Mouse (Mus musculus) lung, postnatal 36 days (tissue): Measurements from ENCODE around the gene Olfr683.
"Not testable (repeated sequence)": the region's sequence is repeated elsewhere in the genome, so short reads cannot be mapped to it uniquely, and the experiment has no call there.

Experiments
- DNase-seq: peaks from one replicate; pipeline ENCODE4 v3.0.0; 2022; ENCODE audit warnings: mixed read lengths

Olfr683 gene

DNA sequence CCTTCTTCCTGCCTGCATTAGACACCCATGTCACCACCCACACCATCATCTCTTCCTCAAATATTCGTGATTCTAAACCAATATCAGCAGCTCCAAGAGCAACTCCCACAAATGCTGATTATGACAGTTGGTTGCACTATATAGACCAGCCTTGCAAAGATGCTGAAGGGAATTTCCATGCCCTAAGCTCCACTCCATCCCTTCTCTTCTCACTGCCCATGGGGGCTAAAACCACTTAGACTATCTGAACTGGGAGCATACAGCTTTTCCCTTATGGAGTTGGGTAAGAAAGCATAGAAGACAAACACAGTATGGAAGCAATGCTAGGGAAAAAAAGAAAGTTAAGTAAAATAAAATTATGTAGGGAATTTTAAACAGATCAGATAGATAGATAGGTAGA lies at the start of gene Olfr683:
Gene Olfr683 (minus strand): TSS at position 101 of the 400 bp plus-strand sequence.
- no peak for DNase-seq

- no peak for DNase-seq
Measured at GRCm38 (mm10) chr7:105185912-105186311, 39.1 kb upstream of the Olfr683 start, which contains the start of gene Olfr685. Gene Olfr685 (minus strand): TSS chr7:105186012.

GRCm38 (mm10) chr7:105170773-105171172 lies 24.0 kb upstream of the Olfr683 start:
- peak; percentile 9 for DNase-seq

- DNase-seq = no peak
Measured at GRCm38 (mm10) chr7:105163553-105163952, 16.7 kb upstream of the Olfr683 start, which contains the start of gene Olfr684. Gene Olfr684 (minus strand): TSS chr7:105163653.

- no peak for DNase-seq
Measured at GRCm38 (mm10) chr7:105141275-105141674, 5.5 kb downstream of the Olfr683 start.

- DNase-seq = no peak
Measured at GRCm38 (mm10) chr7:105116536-105116935, 30.3 kb downstream of the Olfr683 start, which contains the start of gene Olfr681. Gene Olfr681 (plus strand): TSS chr7:105116836.

GRCm38 (mm10) chr7:105092717-105093116 lies 54.1 kb downstream of the Olfr683 start, which contains the start of gene Olfr680-ps1:
Gene Olfr680-ps1 (minus strand): TSS chr7:105092817.
- DNase-seq = not testable (repeated sequence)
